Mouse (Mus musculus) lung, embryonic 16.5 days (tissue): ENCODE data around the gene Slit3. TPM values are rescaled to one million over a fixed set of nuclear protein-coding genes. Genes with fewer than 3 reads are reported as not detected.

Experiments
- ATAC-seq: fragments of 200-750 bp; cut with Nextera tagmentation; 2 replicates; pipeline ENCODE4 v1.8.0; 2017; ENCODE audit warnings: low read depth, mild to moderate bottlenecking, moderate library complexity
- H3K27ac ChIP-seq: fragments of 300-500 bp; sonication (generic); 2 replicates; pipeline ENCODE4 v1.5.1; 2014; ENCODE audit warnings: mild to moderate bottlenecking, control low read depth, low read length
- H3K27me3 ChIP-seq: fragments of 300-500 bp; sonication (generic); 2 replicates; pipeline ENCODE4 v1.6.1; 2014; ENCODE audit warnings: low read depth, low read length, mixed read lengths; ENCODE audit not compliant: control insufficient read depth, insufficient read depth
- H3K36me3 ChIP-seq: fragments of 300-500 bp; sonication (generic); 2 replicates; pipeline ENCODE4 v1.6.1; 2014; ENCODE audit warnings: low read length; ENCODE audit not compliant: control insufficient read depth, insufficient read depth
- H3K4me1 ChIP-seq: fragments of 300-500 bp; sonication (generic); replicated peaks from 2 replicates; pipeline ENCODE4 v1.6.1; 2014; ENCODE audit warnings: low read length, mixed read lengths; ENCODE audit not compliant: control insufficient read depth, insufficient read depth
- H3K4me2 ChIP-seq: fragments of 300-500 bp; sonication (generic); 2 replicates; pipeline ENCODE4 v1.6.1; 2014; ENCODE audit warnings: low read depth, low read length, control low read depth
- H3K4me3 ChIP-seq: fragments of 300-500 bp; sonication (generic); 2 replicates; pipeline ENCODE4 v1.5.1; 2014; ENCODE audit warnings: mild to moderate bottlenecking, low read length, control low read depth
- H3K9ac ChIP-seq: fragments of 300-500 bp; sonication (generic); 2 replicates; pipeline ENCODE4 v1.6.1; 2014; ENCODE audit warnings: low read length, control low read depth
- H3K9me3 ChIP-seq: fragments of 300-500 bp; sonication (generic); 2 replicates; pipeline ENCODE4 v1.6.1; 2016; ENCODE audit warnings: low read length; ENCODE audit not compliant: control insufficient read depth
- WGBS: fragments of 180-500 bp; shearing (Covaris S2); extraction: QIAGEN DNeasy Blood & Tissue Kit; methylation state at CpG from one replicate; pipeline ENCODE4 v1.1.7; 2014; 5-methylcytosine and 5-hydroxymethylcytosine counted together
- polyA plus RNA-seq: library from polyadenylated mRNA; unstranded; fragments of >200 nt; fragmentation: Nextera tagmentation; extraction: Ambion mirVana; gene quantifications from 2 replicates; pipeline ENCODE4 v1.2.1, GENCODE M21; 2015

Slit3 gene
- polyA plus RNA-seq, 1 experiment from 2014 or later = 9.1 TPM

GRCm38 (mm10) chr11:35163396-35163795 is 42.4 kb downstream of the Slit3 start:
- Histone ChIP-seq H3K4me1 (no peaks in the 10 kb centered on the region), H3K9me3 (no peaks in the 10 kb centered on the region), H3K9ac (no peak overlapping the region), H3K36me3 (no peaks in the 10 kb centered on the region), H3K4me2 (no peak overlapping the region), H3K4me3 (no peak overlapping the region), H3K27me3 (no peaks in the 10 kb centered on the region), H3K27ac (no peak overlapping the region)
- ATAC-seq = no peak
- WGBS = 91% methylated on average over 3 of the region's 3 CpGs

- Histone ChIP-seq H3K9ac (no peak overlapping the region), H3K4me3 (no peak overlapping the region), H3K4me2 (no peak overlapping the region), H3K27me3 (no peaks in the 10 kb centered on the region), H3K4me1 (no peaks in the 10 kb centered on the region), H3K27ac (no peak overlapping the region), H3K36me3 (0 out of 2 replicates have a peak, but pooled peaks cover 2% of the 10 kb centered on the region), H3K9me3 (no peaks in the 10 kb centered on the region)
- 72% methylated on average over 8 of the region's 8 CpGs for WGBS
- ATAC-seq = no peak
These were observed 46.2 kb downstream of the Slit3 start for GRCm38 (mm10) chr11:35167176-35167575.

- no peak for ATAC-seq
- no peaks in the 10 kb centered on the region for H3K9me3 ChIP-seq
- H3K27me3 ChIP-seq = no peaks in the 10 kb centered on the region
- no peaks in the 10 kb centered on the region for H3K4me1 ChIP-seq
- no peak overlapping the region for H3K27ac ChIP-seq
- 87% methylated on average over 6 of the region's 6 CpGs for WGBS
- H3K36me3 ChIP-seq = 0 out of 2 replicates have a peak, but pooled peaks cover 2% of the 10 kb centered on the region
- no peak overlapping the region for H3K9ac ChIP-seq
- no peak overlapping the region for H3K4me3 ChIP-seq
- no peak overlapping the region for H3K4me2 ChIP-seq
These were observed 50.5 kb downstream of the Slit3 start for GRCm38 (mm10) chr11:35171505-35171904.

GRCm38 (mm10) chr11:35177564-35177963 is 56.5 kb downstream of the Slit3 start:
- no peaks in the 10 kb centered on the region for H3K36me3 ChIP-seq
- no peaks in the 10 kb centered on the region for H3K9me3 ChIP-seq
- WGBS = 59% methylated on average over 7 of the region's 7 CpGs
- H3K27ac ChIP-seq = no peak overlapping the region
- peak; percentile 56; the same call in 1 of the 2 replicates for ATAC-seq
- no peak overlapping the region for H3K4me3 ChIP-seq
- H3K4me2 ChIP-seq = no peak overlapping the region
- H3K9ac ChIP-seq = no peak overlapping the region
- peaks cover 13% of the 10 kb centered on the region; the same call in 1 of the 2 replicates for H3K4me1 ChIP-seq
- no peaks in the 10 kb centered on the region for H3K27me3 ChIP-seq

GRCm38 (mm10) chr11:35178144-35178817 is 57.3 kb downstream of the Slit3 start:
- ATAC-seq = 0 out of 2 replicates have a peak, but pooled peaks have one; percentile 35
- no peak overlapping the region for H3K9ac ChIP-seq
- no peaks in the 10 kb centered on the region for H3K9me3 ChIP-seq
- H3K4me1 ChIP-seq = peaks cover 13% of the 10 kb centered on the region; the same call in 1 of the 2 replicates
- H3K36me3 ChIP-seq = no peaks in the 10 kb centered on the region
- 31% methylated on average over 24 of the region's 24 CpGs for WGBS
- H3K27me3 ChIP-seq = no peaks in the 10 kb centered on the region
- no peak overlapping the region for H3K27ac ChIP-seq
- no peak overlapping the region for H3K4me3 ChIP-seq
- H3K4me2 ChIP-seq = peak overlapping the region; percentile 33

- Histone ChIP-seq H3K4me2 (no peak overlapping the region), H3K4me3 (no peak overlapping the region), H3K27me3 (no peaks in the 10 kb centered on the region), H3K9ac (no peak overlapping the region), H3K36me3 (no peaks in the 10 kb centered on the region), H3K4me1 (peaks cover 13% of the 10 kb centered on the region; the same call in 1 of the 2 replicates), H3K27ac (no peak overlapping the region), H3K9me3 (no peaks in the 10 kb centered on the region)
- ATAC-seq = no peak
- WGBS = 51% methylated on average over 8 of the region's 8 CpGs
These were observed 58.3 kb downstream of the Slit3 start for GRCm38 (mm10) chr11:35179305-35179704.

GRCm38 (mm10) chr11:35182887-35183286 is 61.9 kb downstream of the Slit3 start:
- no peak overlapping the region for H3K4me3 ChIP-seq
- no peak overlapping the region for H3K27ac ChIP-seq
- H3K9me3 ChIP-seq = no peaks in the 10 kb centered on the region; the same call in 1 of the 2 replicates
- H3K27me3 ChIP-seq = no peaks in the 10 kb centered on the region
- no peak overlapping the region for H3K4me2 ChIP-seq
- H3K4me1 ChIP-seq = peaks cover 9% of the 10 kb centered on the region; the same call in 1 of the 2 replicates
- 73% methylated on average over 5 of the region's 5 CpGs for WGBS
- no peak for ATAC-seq
- H3K36me3 ChIP-seq = no peaks in the 10 kb centered on the region; the same call in 1 of the 2 replicates
- H3K9ac ChIP-seq = no peak overlapping the region

GRCm38 (mm10) chr11:35194826-35195225 is 73.8 kb downstream of the Slit3 start:
- peaks cover 11% of the 10 kb centered on the region; the same call in 1 of the 2 replicates for H3K4me1 ChIP-seq
- no peaks in the 10 kb centered on the region for H3K27me3 ChIP-seq
- no peak overlapping the region for H3K4me2 ChIP-seq
- H3K4me3 ChIP-seq = no peak overlapping the region
- H3K36me3 ChIP-seq = no peaks in the 10 kb centered on the region
- no peak overlapping the region for H3K9ac ChIP-seq
- no peaks in the 10 kb centered on the region for H3K9me3 ChIP-seq
- no peak for ATAC-seq
- WGBS = 74% methylated on average over 6 of the region's 6 CpGs
- no peak overlapping the region for H3K27ac ChIP-seq

- H3K4me3 ChIP-seq = no peak overlapping the region
- WGBS = 48% methylated on average over 7 of the region's 7 CpGs
- peak; percentile 93 for ATAC-seq
These were observed 75.8 kb downstream of the Slit3 start for GRCm38 (mm10) chr11:35196777-35197176.

More at GRCm38 (mm10) chr11:35196777-35197176, 75.8 kb downstream of the Slit3 start:
- H3K4me1 ChIP-seq = peaks cover 13% of the 10 kb centered on the region; the same call in 1 of the 2 replicates
- peak overlapping the region; percentile 70; the same call in 1 of the 2 replicates for H3K27ac ChIP-seq
- H3K9me3 ChIP-seq = no peaks in the 10 kb centered on the region
- no peaks in the 10 kb centered on the region for H3K36me3 ChIP-seq
- no peak overlapping the region for H3K9ac ChIP-seq
- no peak overlapping the region for H3K4me2 ChIP-seq
- no peaks in the 10 kb centered on the region for H3K27me3 ChIP-seq
